Mouse (Mus musculus) kidney, postnatal 4 days (tissue): ENCODE measurements around the gene Sema5a.

ENCODE experiments used
- DNase-seq, 2 experiments: peaks; one replicate each; pipeline ENCODE4 v3.0.0; 2021; ENCODE audit warnings: mixed read lengths in 2 of 2

The Sema5a gene

GRCm38 (mm10) chr15:32254806-32255205, 10.2 kb downstream of the Sema5a start:
- no peak for DNase-seq

- DNase-seq: no peak
Observed at GRCm38 (mm10) chr15:32257340-32257739, 12.7 kb downstream of the Sema5a start.

- DNase-seq: no peak
Observed at GRCm38 (mm10) chr15:32257886-32258319, 13.3 kb downstream of the Sema5a start.

- DNase-seq: no peak
Observed at GRCm38 (mm10) chr15:32259362-32260096, 14.9 kb downstream of the Sema5a start.

GRCm38 (mm10) chr15:32260942-32261341, 16.3 kb downstream of the Sema5a start:
- no peak for DNase-seq

- DNase-seq: peak in 1 of 2 experiments; percentile 38
Observed at GRCm38 (mm10) chr15:32263651-32264050, 19.0 kb downstream of the Sema5a start.

GRCm38 (mm10) chr15:32264822-32265377, 20.3 kb downstream of the Sema5a start:
- DNase-seq: peak in 1 of 2 experiments; percentile 39

- peak; percentile 72 to 79 for DNase-seq
Observed at GRCm38 (mm10) chr15:32265378-32265934, 20.8 kb downstream of the Sema5a start.

- peak in 1 of 2 experiments; percentile 40 for DNase-seq
Observed at GRCm38 (mm10) chr15:32266122-32266820, 21.7 kb downstream of the Sema5a start.

GRCm38 (mm10) chr15:32270106-32270505, 25.5 kb downstream of the Sema5a start:
- no peak for DNase-seq

GRCm38 (mm10) chr15:32273925-32274324, 29.3 kb downstream of the Sema5a start:
- no peak for DNase-seq

GRCm38 (mm10) chr15:32275020-32275419, 30.4 kb downstream of the Sema5a start:
- no peak for DNase-seq

- DNase-seq: no peak
Observed at GRCm38 (mm10) chr15:32278600-32278999, 34.0 kb downstream of the Sema5a start.

- no peak for DNase-seq
Observed at GRCm38 (mm10) chr15:32281374-32281773, 36.8 kb downstream of the Sema5a start.

- no peak for DNase-seq
Observed at GRCm38 (mm10) chr15:32284688-32285087, 40.1 kb downstream of the Sema5a start.

GRCm38 (mm10) chr15:32286296-32286695, 41.7 kb downstream of the Sema5a start:
- DNase-seq: no peak

GRCm38 (mm10) chr15:32288480-32288879, 43.9 kb downstream of the Sema5a start:
- DNase-seq: peak; percentile 57 to 69

GRCm38 (mm10) chr15:32291000-32291399, 46.4 kb downstream of the Sema5a start:
- no peak for DNase-seq

- no peak for DNase-seq
Observed at GRCm38 (mm10) chr15:32296523-32296922, 51.9 kb downstream of the Sema5a start.

- no peak for DNase-seq
Observed at GRCm38 (mm10) chr15:32297266-32297665, 52.7 kb downstream of the Sema5a start.

GRCm38 (mm10) chr15:32298525-32298924, 53.9 kb downstream of the Sema5a start:
- no peak for DNase-seq

GRCm38 (mm10) chr15:32300991-32301390, 56.4 kb downstream of the Sema5a start:
- no peak for DNase-seq

- DNase-seq: peak in 1 of 2 experiments; percentile 35
Observed at GRCm38 (mm10) chr15:32306557-32307243, 62.1 kb downstream of the Sema5a start.
